Mouse (Mus musculus) hindbrain, embryonic 14.5 days (tissue): ENCODE data around the gene Ces2h. TPM values are rescaled to one million over a fixed set of nuclear protein-coding genes. Genes with fewer than 3 reads are reported as not detected.
A peak's percentile ranks its signal among the peaks of the same experiment; 100 is the strongest.
"Not testable (repeated sequence)": the region's sequence is repeated elsewhere in the genome, so short reads cannot be mapped to it uniquely, and the experiment has no call there.

Experiments used
- ATAC-seq: fragments of 200-750 bp; cut with Nextera tagmentation; 2 replicates; pipeline ENCODE4 v1.8.0; 2017; ENCODE audit warnings: moderate number of reproducible peaks, mild to moderate bottlenecking, moderate TSS enrichment, moderate library complexity; ENCODE audit not compliant: low FRiP score
- DNase-seq: peaks from one replicate; pipeline ENCODE4 v3.0.0-alpha.2; 2015; ENCODE audit warnings: low spot score
- H3K27ac ChIP-seq: fragments of 300-500 bp; sonication (generic); 2 replicates; pipeline ENCODE4 v1.5.1; 2014; ENCODE audit warnings: mild to moderate bottlenecking, moderate library complexity
- H3K27me3 ChIP-seq: fragments of 300-500 bp; sonication (generic); 2 replicates; pipeline ENCODE4 v1.6.1; 2014; ENCODE audit warnings: mild to moderate bottlenecking, low read length, mixed read lengths; ENCODE audit not compliant: control insufficient read depth, insufficient read depth
- H3K36me3 ChIP-seq: fragments of 300-500 bp; sonication (generic); replicated peaks from 2 replicates; pipeline ENCODE4 v1.6.1; 2014; ENCODE audit not compliant: control insufficient read depth, insufficient read depth
- H3K4me1 ChIP-seq: fragments of 300-500 bp; sonication (generic); replicated peaks from 2 replicates; pipeline ENCODE4 v1.6.1; 2014; ENCODE audit warnings: antibody characterized with exemption, low read length, mixed read lengths; ENCODE audit not compliant: control insufficient read depth, insufficient read depth
- H3K4me2 ChIP-seq: fragments of 300-500 bp; sonication (generic); replicated peaks from 2 replicates; pipeline ENCODE4 v1.6.1; 2014; ENCODE audit warnings: mild to moderate bottlenecking, moderate library complexity
- H3K4me3 ChIP-seq: fragments of 300-500 bp; sonication (generic); replicated peaks from 2 replicates; pipeline ENCODE4 v1.5.1; 2014; ENCODE audit warnings: mild to moderate bottlenecking, low read length
- H3K9ac ChIP-seq: fragments of 300-500 bp; sonication (generic); 2 replicates; pipeline ENCODE4 v1.6.1; 2014
- H3K9me3 ChIP-seq: fragments of 300-500 bp; sonication (generic); 2 replicates; pipeline ENCODE4 v1.6.1; 2016; ENCODE audit warnings: low read length; ENCODE audit not compliant: control insufficient read depth
- WGBS: fragments of 180-500 bp; shearing (Covaris S2); extraction: QIAGEN DNeasy Blood & Tissue Kit; methylation state at CpG from one replicate; pipeline ENCODE4 v1.1.7; 2014; 5-methylcytosine and 5-hydroxymethylcytosine counted together
- polyA plus RNA-seq: library from polyadenylated mRNA; unstranded; fragments of >200 nt; fragmentation: Nextera tagmentation; extraction: Ambion mirVana; gene quantifications from 2 replicates; pipeline ENCODE4 v1.2.1, GENCODE M21; 2014

Ces2h gene
- polyA plus RNA-seq, 1 experiment from 2014 or later: not detected

GRCm38 (mm10) chr8:105066761-105067160, 66.1 kb downstream of the Ces2h start:
- 0% methylated on average over 1 of the region's 1 CpGs for WGBS
- Histone ChIP-seq H3K27ac (no peak overlapping the region), H3K9me3 (no peaks in the 10 kb centered on the region), H3K27me3 (no peaks in the 10 kb centered on the region), H3K4me1 (no peaks in the 10 kb centered on the region), H3K36me3 (no peaks in the 10 kb centered on the region), H3K4me3 (no peak overlapping the region), H3K9ac (no peak overlapping the region), H3K4me2 (no peak overlapping the region)
- ATAC-seq: no peak
- DNase-seq: peak; percentile 55

GRCm38 (mm10) chr8:105067905-105068304, 67.3 kb downstream of the Ces2h start:
- not testable (repeated sequence) for H3K4me3 ChIP-seq, H3K36me3 ChIP-seq, DNase-seq, H3K9ac ChIP-seq, H3K9me3 ChIP-seq, H3K4me2 ChIP-seq, H3K4me1 ChIP-seq, ATAC-seq, H3K27ac ChIP-seq, H3K27me3 ChIP-seq
- WGBS: 72% methylated on average over 7 of the region's 7 CpGs

GRCm38 (mm10) chr8:105068971-105069370, 68.3 kb downstream of the Ces2h start:
- H3K27ac ChIP-seq: no peak overlapping the region
- H3K9ac ChIP-seq: no peak overlapping the region
- no peaks in the 10 kb centered on the region for H3K36me3 ChIP-seq
- H3K4me1 ChIP-seq: no peaks in the 10 kb centered on the region
- ATAC-seq: no peak
- no peaks in the 10 kb centered on the region for H3K27me3 ChIP-seq
- H3K9me3 ChIP-seq: no peaks in the 10 kb centered on the region
- DNase-seq: no peak
- H3K4me3 ChIP-seq: no peak overlapping the region
- H3K4me2 ChIP-seq: no peak overlapping the region

Other genes with a start within 250 kb of the Ces2h start
- gene Ces2b, start 169.3 kb upstream of the Ces2h start, polyA plus RNA-seq: 0.29 and 0.44 TPM in 2 replicates
- gene Ces2c, start 153.8 kb upstream of the Ces2h start, polyA plus RNA-seq: not detected in 2 replicates
- not detected in 2 replicates for gene Ces2e, start 74.6 kb upstream of the Ces2h start, polyA plus RNA-seq
- not detected in 2 replicates for gene Ces2f, start 53.5 kb upstream of the Ces2h start, polyA plus RNA-seq
- 0.07 TPM in 1 of 2 replicates, not detected in the other for gene Ces2g, start 39.1 kb upstream of the Ces2h start, polyA plus RNA-seq
- gene Ces3a, start 47.7 kb downstream of the Ces2h start, polyA plus RNA-seq: not detected in 2 replicates
- gene Ces3b, start 82.9 kb downstream of the Ces2h start, polyA plus RNA-seq: not detected in 2 replicates
- 0.08 TPM in 1 of 2 replicates, not detected in the other for gene Ces4a, start 130.9 kb downstream of the Ces2h start, polyA plus RNA-seq
- 34.1 and 41.7 TPM in 2 replicates for gene Cbfb, start 169.8 kb downstream of the Ces2h start, polyA plus RNA-seq
- gene D230025D16Rik, start 224.3 kb downstream of the Ces2h start, polyA plus RNA-seq: 33.1 and 38.1 TPM in 2 replicates